Comparison of ENCODE assay signal across 19 mouse cellular contexts in the genomic region with DNA sequence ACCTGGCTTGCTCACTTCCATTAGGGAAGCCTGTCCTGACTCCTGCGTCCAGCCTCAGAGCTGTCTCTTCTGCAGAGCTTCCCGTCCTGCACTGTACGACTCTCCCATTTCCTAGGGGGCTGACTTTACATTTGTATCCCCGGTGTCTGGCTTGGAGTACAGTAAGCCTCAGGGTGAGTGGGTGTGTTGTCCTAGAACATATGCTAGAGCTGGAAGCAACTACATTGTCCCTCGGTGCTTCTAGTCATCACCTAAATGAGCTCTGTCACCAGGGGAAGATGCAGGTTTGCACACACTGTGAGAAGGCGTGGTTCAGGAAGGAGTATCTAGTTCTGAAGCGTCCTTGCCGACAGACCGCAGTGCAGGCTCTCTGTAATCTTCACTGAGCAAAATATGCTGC. TPM values are rescaled to one million over a fixed set of nuclear protein-coding genes. Genes with fewer than 3 reads are reported as not detected.
DNase-seq lines count a peak whose midpoint lies in the region; ATAC-seq and TF ChIP-seq lines count a peak whose summit lies in the region.
"Had no signal": no experiment of that assay in that cellular context is flagged by ENCODE, and none has a peak within 500 bp of the region (broad histone marks: within the 10 kb centered on the region; RNA-seq: fewer than 3 reads in every experiment).

No protein-coding gene starts in this region.

- no peak for ATAC-seq in liver, embryonic 11.5 days (replicated peaks; ENCODE audit: low FRiP score)
- no peak for ATAC-seq in intestine, embryonic 15.5 days
- no peak for ATAC-seq in intestine, postnatal 0 days
- no peak for ATAC-seq in liver, embryonic 16.5 days (ENCODE audit: low read depth)
- no peak for ATAC-seq in kidney, embryonic 15.5 days (replicated peaks; ENCODE audit: low FRiP score)
- ATAC-seq: forebrain, embryonic 16.5 days had no signal

- H3K9me3 ChIP-seq in liver, embryonic 11.5 days (ENCODE audit: control insufficient read depth, low read length): no peaks in the 10 kb centered on the region
- no peaks in the 10 kb centered on the region for H3K9me3 ChIP-seq in intestine, embryonic 15.5 days
- no peaks in the 10 kb centered on the region for H3K9me3 ChIP-seq in intestine, postnatal 0 days (ENCODE audit: control insufficient read depth)
- no peaks in the 10 kb centered on the region for H3K9me3 ChIP-seq in liver, embryonic 16.5 days (replicated peaks; ENCODE audit: control insufficient read depth, low read length)
- no peaks in the 10 kb centered on the region for H3K9me3 ChIP-seq in kidney, embryonic 15.5 days (replicated peaks)
- H3K9me3 ChIP-seq: embryonic facial prominence, embryonic 13.5 days; forebrain, embryonic 12.5 days; heart, embryonic 13.5 days had no signal

- 80% methylated on average over 9 of the region's 9 CpGs for WGBS in liver, embryonic 11.5 days
- WGBS in intestine, embryonic 15.5 days: 71% methylated on average over 9 of the region's 9 CpGs
- 63% methylated on average over 9 of the region's 9 CpGs for WGBS in intestine, postnatal 0 days
- 73% methylated on average over 9 of the region's 9 CpGs for WGBS in liver, embryonic 16.5 days (ENCODE audit: insufficient replicate concordance)
- 86% methylated on average over 9 of the region's 9 CpGs for WGBS in kidney, embryonic 15.5 days

- intact Hi-C loops in left cerebral cortex, postnatal 4 days (cut with DNase I): no loop called here

- H3K27me3 ChIP-seq in liver, embryonic 11.5 days (replicated peaks; ENCODE audit: control insufficient read depth, insufficient read depth, low read length): no peaks in the 10 kb centered on the region
- H3K27me3 ChIP-seq in intestine, embryonic 15.5 days (replicated peaks): no peaks in the 10 kb centered on the region
- H3K27me3 ChIP-seq in intestine, postnatal 0 days (replicated peaks; ENCODE audit: control insufficient read depth, insufficient read depth, low read length): no peaks in the 10 kb centered on the region
- no peaks in the 10 kb centered on the region for H3K27me3 ChIP-seq in liver, embryonic 16.5 days (ENCODE audit: control insufficient read depth, insufficient read depth, low read depth, low read length)
- H3K27me3 ChIP-seq in kidney, embryonic 15.5 days: no peaks in the 10 kb centered on the region
- H3K27me3 ChIP-seq: embryonic facial prominence, embryonic 13.5 days; forebrain, embryonic 12.5 days; heart, embryonic 13.5 days; hindbrain, embryonic 13.5 days had no signal

- no peak overlapping the region; the same call in 1 of the 2 replicates for H3K9ac ChIP-seq in liver, embryonic 11.5 days (ENCODE audit: low read depth, low read length)
- no peak overlapping the region for H3K9ac ChIP-seq in intestine, embryonic 15.5 days
- H3K9ac ChIP-seq in intestine, postnatal 0 days (ENCODE audit: low read depth, low read length): 0 out of 2 replicates have a peak overlapping the region, but pooled peaks have one; percentile 17
- no peak overlapping the region for H3K9ac ChIP-seq in liver, embryonic 16.5 days (ENCODE audit: low read depth, low read length)
- H3K9ac ChIP-seq in kidney, embryonic 15.5 days: no peak overlapping the region
- H3K9ac ChIP-seq: embryonic facial prominence, embryonic 13.5 days; forebrain, embryonic 12.5 days; hindbrain, embryonic 13.5 days had no signal

- peak overlapping the region; percentile 50; the same call in 1 of the 2 replicates for H3K27ac ChIP-seq in liver, embryonic 11.5 days (ENCODE audit: low read depth, low read length)
- H3K27ac ChIP-seq in intestine, embryonic 15.5 days: 0 out of 2 replicates have a peak overlapping the region, but pooled peaks have one; percentile 24
- no peak overlapping the region; the same call in 1 of the 2 replicates for H3K27ac ChIP-seq in intestine, postnatal 0 days (ENCODE audit: low read depth, low read length)
- H3K27ac ChIP-seq in liver, embryonic 16.5 days (ENCODE audit: low read length): peak overlapping the region; percentile 66
- no peak overlapping the region for H3K27ac ChIP-seq in kidney, embryonic 15.5 days
- H3K27ac ChIP-seq: embryonic facial prominence, embryonic 13.5 days; forebrain, embryonic 12.5 days; gastrocnemius, adult 2 months; heart, embryonic 13.5 days; hindbrain, embryonic 13.5 days had no signal

- TF ChIP-seq CTCF in intestine, postnatal 0 days (IDR thresholded peaks at IDR 0.05; ENCODE audit: low read depth): no peak

- H3K4me2 ChIP-seq in liver, embryonic 11.5 days: no peak overlapping the region
- peak overlapping the region; percentile 45 for H3K4me2 ChIP-seq in intestine, embryonic 15.5 days (replicated peaks)
- peak overlapping the region; percentile 37; the same call in 1 of the 2 replicates for H3K4me2 ChIP-seq in intestine, postnatal 0 days (replicated peaks; ENCODE audit: low read depth)
- no peak overlapping the region for H3K4me2 ChIP-seq in liver, embryonic 16.5 days (ENCODE audit: low read depth, low read length)
- H3K4me2 ChIP-seq in kidney, embryonic 15.5 days: no peak overlapping the region
- H3K4me2 ChIP-seq: embryonic facial prominence, embryonic 13.5 days; forebrain, embryonic 12.5 days; heart, embryonic 13.5 days; hindbrain, embryonic 13.5 days had no signal

- DNase-seq in liver, embryonic 11.5 days (ENCODE audit: low spot score): no peak
- no peak for DNase-seq in liver
- DNase-seq in left cerebral cortex, postnatal 4 days: no peak
- DNase-seq in layer of hippocampus, postnatal 14 days (ENCODE audit: low spot score in 2 of 2): no peak
- DNase-seq: adrenal gland, adult 8-10 months; adrenal gland, postnatal 36 days; gastrocnemius, adult 2 months; gastrocnemius, postnatal 25 days; heart, postnatal 4 days had no signal

- H3K4me1 ChIP-seq in liver, embryonic 11.5 days (replicated peaks; ENCODE audit: control insufficient read depth, insufficient read depth, low read length): peaks cover 2% of the 10 kb centered on the region; the same call in 1 of the 2 replicates
- H3K4me1 ChIP-seq in intestine, embryonic 15.5 days (replicated peaks): 0 out of 2 replicates have a peak, but pooled peaks cover 14% of the 10 kb centered on the region
- peaks cover 3% of the 10 kb centered on the region; the same call in 1 of the 2 replicates for H3K4me1 ChIP-seq in intestine, postnatal 0 days (replicated peaks; ENCODE audit: control insufficient read depth, insufficient read depth, low read length)
- H3K4me1 ChIP-seq in liver, embryonic 16.5 days (ENCODE audit: control insufficient read depth, low read depth, low read length): no peaks in the 10 kb centered on the region; the same call in 1 of the 2 replicates
- H3K4me1 ChIP-seq in kidney, embryonic 15.5 days: peaks cover 12% of the 10 kb centered on the region; the same call in 1 of the 2 replicates
- H3K4me1 ChIP-seq: forebrain, embryonic 12.5 days; hindbrain, embryonic 13.5 days had no signal

- H3K4me3 ChIP-seq in liver, embryonic 11.5 days (ENCODE audit: low read depth, low read length): no peak overlapping the region
- H3K4me3 ChIP-seq in intestine, embryonic 15.5 days (replicated peaks): no peak overlapping the region
- no peak overlapping the region for H3K4me3 ChIP-seq in intestine, postnatal 0 days (ENCODE audit: low read depth, low read length)
- no peak overlapping the region for H3K4me3 ChIP-seq in liver, embryonic 16.5 days (ENCODE audit: low read depth, low read length)
- no peak overlapping the region for H3K4me3 ChIP-seq in kidney, embryonic 15.5 days (replicated peaks)
- H3K4me3 ChIP-seq: embryonic facial prominence, embryonic 13.5 days; forebrain, embryonic 12.5 days; gastrocnemius, adult 2 months; heart, embryonic 13.5 days; hindbrain, embryonic 13.5 days had no signal

- no peaks in the 10 kb centered on the region for H3K36me3 ChIP-seq in liver, embryonic 11.5 days (ENCODE audit: control insufficient read depth, insufficient read depth, low read length)
- H3K36me3 ChIP-seq in intestine, embryonic 15.5 days: no peaks in the 10 kb centered on the region
- H3K36me3 ChIP-seq in intestine, postnatal 0 days (ENCODE audit: control insufficient read depth, insufficient read depth): peaks cover 6% of the 10 kb centered on the region; the same call in 1 of the 2 replicates
- H3K36me3 ChIP-seq in liver, embryonic 16.5 days (ENCODE audit: control insufficient read depth, insufficient read depth): no peaks in the 10 kb centered on the region
- peaks cover 26% of the 10 kb centered on the region for H3K36me3 ChIP-seq in kidney, embryonic 15.5 days

RNA-seq across cellular contexts. Expression of gene Mustn1, which starts 16.6 kb away (rescaled TPM):
- polyA plus RNA-seq in liver, embryonic 11.5 days (2014; fragmentation: Nextera tagmentation; extraction: Ambion mirVana): 0.25 and 0.45 TPM in 2 replicates
- 8.1 and 8.3 TPM in 2 replicates for polyA plus RNA-seq in intestine, embryonic 15.5 days (2015; fragmentation: Nextera tagmentation; extraction: Ambion mirVana)
- 24.7 and 27.2 TPM in 2 replicates for polyA plus RNA-seq in intestine, postnatal 0 days (2015; fragmentation: Nextera tagmentation; extraction: Ambion mirVana)
- 1.7 and 2.3 TPM in 2 replicates for polyA plus RNA-seq in liver, embryonic 16.5 days (2015; fragmentation: Nextera tagmentation; extraction: Ambion mirVana)
- 1 to 10 TPM; 1.1 to 1.4 TPM for total RNA-seq in left cerebral cortex, postnatal 4 days (2021)
- total RNA-seq in layer of hippocampus, postnatal 14 days (2021): 1 to 10 TPM; 1.9 to 2.1 TPM
- 5.0 and 5.3 TPM in 2 replicates for polyA plus RNA-seq in kidney, embryonic 15.5 days (2015; fragmentation: Nextera tagmentation; extraction: Ambion mirVana)

RNA-seq across cellular contexts. Expression of gene Itih4, which starts 23.9 kb away (rescaled TPM):
- polyA plus RNA-seq in liver, embryonic 11.5 days (2014; fragmentation: Nextera tagmentation; extraction: Ambion mirVana): 3.4 and 4.4 TPM in 2 replicates
- 1.1 and 2.6 TPM in 2 replicates for polyA plus RNA-seq in intestine, embryonic 15.5 days (2015; fragmentation: Nextera tagmentation; extraction: Ambion mirVana)
- polyA plus RNA-seq in intestine, postnatal 0 days (2015; fragmentation: Nextera tagmentation; extraction: Ambion mirVana): 0.16 TPM in 1 of 2 replicates, not detected in the other
- polyA plus RNA-seq in liver, embryonic 16.5 days (2015; fragmentation: Nextera tagmentation; extraction: Ambion mirVana): 278 and 305 TPM in 2 replicates
- total RNA-seq in left cerebral cortex, postnatal 4 days (2021): not detected
- total RNA-seq in layer of hippocampus, postnatal 14 days (2021): not detected
- polyA plus RNA-seq in kidney, embryonic 15.5 days (2015; fragmentation: Nextera tagmentation; extraction: Ambion mirVana): 0.93 and 1.6 TPM in 2 replicates
- total RNA-seq: gastrocnemius, postnatal 25 days; granulocyte monocyte progenitor cell, adult 5-6 weeks had no signal
- polyA plus RNA-seq: embryonic facial prominence, embryonic 13.5 days; forebrain, embryonic 12.5 days; forebrain, embryonic 16.5 days; hindbrain, embryonic 13.5 days had no signal

RNA-seq across cellular contexts. Expression of gene Tmem110, which starts 37.0 kb away (rescaled TPM):
- 22.6 and 26.1 TPM in 2 replicates for polyA plus RNA-seq in liver, embryonic 11.5 days (2014; fragmentation: Nextera tagmentation; extraction: Ambion mirVana)
- 22.0 and 22.2 TPM in 2 replicates for polyA plus RNA-seq in intestine, embryonic 15.5 days (2015; fragmentation: Nextera tagmentation; extraction: Ambion mirVana)
- polyA plus RNA-seq in intestine, postnatal 0 days (2015; fragmentation: Nextera tagmentation; extraction: Ambion mirVana): 17.5 and 18.0 TPM in 2 replicates
- polyA plus RNA-seq in liver, embryonic 16.5 days (2015; fragmentation: Nextera tagmentation; extraction: Ambion mirVana): 7.7 and 8.1 TPM in 2 replicates
- total RNA-seq in left cerebral cortex, postnatal 4 days (2021): 10 to 100 TPM; 28.1 to 28.8 TPM
- 10 to 100 TPM; 18.2 to 20.3 TPM for total RNA-seq in layer of hippocampus, postnatal 14 days (2021)
- 25.8 and 26.3 TPM in 2 replicates for polyA plus RNA-seq in kidney, embryonic 15.5 days (2015; fragmentation: Nextera tagmentation; extraction: Ambion mirVana)

Comparison
In these comparisons a context has a peak if more than half of its experiments do, and no peak if none do; other contexts are left out.
1. H3K27ac ChIP-seq: peak in liver, embryonic 11.5 days (single experiment), intestine, embryonic 15.5 days (single experiment) and liver, embryonic 16.5 days (single experiment); none in intestine, postnatal 0 days (single experiment) and kidney, embryonic 15.5 days (single experiment).
2. RNA of gene Itih4, which starts 23.9 kb away (polyA plus RNA-seq): 278 to 305 TPM in liver, embryonic 16.5 days; 3.4 to 4.4 TPM in liver, embryonic 11.5 days, 0.93 to 1.6 TPM in kidney, embryonic 15.5 days, 1.1 to 2.6 TPM in intestine, embryonic 15.5 days and 0.16 TPM in intestine, postnatal 0 days; every median in the first group is over 10 times any median in the second.
3. H3K4me2 ChIP-seq: peak in intestine, embryonic 15.5 days (single experiment) and intestine, postnatal 0 days (single experiment); none in liver, embryonic 11.5 days (single experiment), liver, embryonic 16.5 days (single experiment) and kidney, embryonic 15.5 days (single experiment).